Mouse (Mus musculus): ENCODE results near the gene Cox6a1.
A peak's percentile ranks its signal among the peaks of the same experiment; 100 is the strongest.
"Not testable (repeated sequence)": the region's sequence is repeated elsewhere in the genome, so short reads cannot be mapped to it uniquely, and the experiment has no call there.

Cox6a1 gene

GRCm38 (mm10) chr5:115347564-115347963 is 1.2 kb downstream of the Cox6a1 start:
- peak; percentile 80 for DNase-seq (ENCODE audit: extremely low spot score)

GRCm38 (mm10) chr5:115341314-115342165 is 7.2 kb downstream of the Cox6a1 start:
- no peak for DNase-seq (ENCODE audit: extremely low spot score)

GRCm38 (mm10) chr5:115340577-115341313 is 8.0 kb downstream of the Cox6a1 start, which contains the start of the genes Gatc and Triap1:
TSS of gene Gatc (minus strand) at chr5:115341178.
TSS of gene Triap1 (plus strand) at chr5:115341225.
- peak; percentile 94 for DNase-seq (ENCODE audit: extremely low spot score)

- no peak for DNase-seq (ENCODE audit: extremely low spot score)
These were observed 8.8 kb downstream of the Cox6a1 start for GRCm38 (mm10) chr5:115340007-115340406.

- no peak for DNase-seq (ENCODE audit: extremely low spot score)
These were observed 15.2 kb downstream of the Cox6a1 start for GRCm38 (mm10) chr5:115333626-115334025.

- no peak for DNase-seq (ENCODE audit: extremely low spot score)
These were observed 17.8 kb downstream of the Cox6a1 start for GRCm38 (mm10) chr5:115330955-115331354.

GRCm38 (mm10) chr5:115327610-115328548 is 20.9 kb downstream of the Cox6a1 start:
- DNase-seq (ENCODE audit: extremely low spot score) = peak; percentile 63

GRCm38 (mm10) chr5:115326875-115327609 is 21.7 kb downstream of the Cox6a1 start, which contains the start of gene Srsf9:
TSS of gene Srsf9 (plus strand) at chr5:115327177.
- DNase-seq (ENCODE audit: extremely low spot score) = peak; percentile 97

- DNase-seq (ENCODE audit: extremely low spot score) = no peak
These were observed 22.4 kb downstream of the Cox6a1 start for GRCm38 (mm10) chr5:115326256-115326831.

- DNase-seq (ENCODE audit: extremely low spot score) = peak; percentile 85
These were observed 29.5 kb downstream of the Cox6a1 start for GRCm38 (mm10) chr5:115319004-115319940.

- peak; percentile 71 for DNase-seq (ENCODE audit: extremely low spot score)
These were observed 31.0 kb downstream of the Cox6a1 start for GRCm38 (mm10) chr5:115317645-115318328.

- DNase-seq (ENCODE audit: extremely low spot score) = peak; percentile 35
These were observed 31.7 kb downstream of the Cox6a1 start for GRCm38 (mm10) chr5:115316968-115317644.

GRCm38 (mm10) chr5:115313668-115313943 is 35.2 kb downstream of the Cox6a1 start:
- DNase-seq (ENCODE audit: extremely low spot score) = no peak

- no peak for DNase-seq (ENCODE audit: extremely low spot score)
These were observed 35.7 kb downstream of the Cox6a1 start for GRCm38 (mm10) chr5:115312816-115313667.

- DNase-seq (ENCODE audit: extremely low spot score) = no peak
These were observed 36.4 kb downstream of the Cox6a1 start for GRCm38 (mm10) chr5:115312354-115312753.

- not testable (repeated sequence) for DNase-seq (ENCODE audit: extremely low spot score)
These were observed 46.6 kb downstream of the Cox6a1 start for GRCm38 (mm10) chr5:115302190-115302589.

- DNase-seq (ENCODE audit: extremely low spot score) = no peak
These were observed 47.2 kb downstream of the Cox6a1 start for GRCm38 (mm10) chr5:115301615-115302014.
